Mouse (Mus musculus) hindbrain, embryonic 11.5 days (tissue): ENCODE data around the gene Etv5. TPM values are rescaled to one million over a fixed set of nuclear protein-coding genes. Genes with fewer than 3 reads are reported as not detected.
A peak's percentile ranks its signal among the peaks of the same experiment; 100 is the strongest.

Experiments used
- ATAC-seq: fragments of 200-750 bp; cut with Nextera tagmentation; 2 replicates; pipeline ENCODE4 v1.8.0; 2017; ENCODE audit warnings: mild to moderate bottlenecking, moderate TSS enrichment, moderate library complexity; ENCODE audit not compliant: low FRiP score
- DNase-seq: peaks from one replicate; pipeline ENCODE4 v3.0.0-alpha.2; 2015; ENCODE audit warnings: low spot score
- H3K27ac ChIP-seq: fragments of 300-500 bp; sonication (generic); 2 replicates; pipeline ENCODE4 v1.5.1; 2014; ENCODE audit warnings: mild to moderate bottlenecking, low read depth, low read length
- H3K27me3 ChIP-seq: fragments of 300-500 bp; sonication (generic); 2 replicates; pipeline ENCODE4 v1.6.1; 2014; ENCODE audit warnings: mild to moderate bottlenecking, low read length, moderate library complexity, mixed read lengths; ENCODE audit not compliant: control insufficient read depth, insufficient read depth
- H3K36me3 ChIP-seq: fragments of 300-500 bp; sonication (generic); 2 replicates; pipeline ENCODE4 v1.6.1; 2014; ENCODE audit warnings: mild to moderate bottlenecking, low read length, moderate library complexity, mixed read lengths; ENCODE audit not compliant: control insufficient read depth, insufficient read depth
- H3K4me1 ChIP-seq: fragments of 300-500 bp; sonication (generic); replicated peaks from 2 replicates; pipeline ENCODE4 v1.6.1; 2014; ENCODE audit warnings: low read length, mixed read lengths; ENCODE audit not compliant: control insufficient read depth, insufficient read depth
- H3K4me2 ChIP-seq: fragments of 300-500 bp; sonication (generic); replicated peaks from 2 replicates; pipeline ENCODE4 v1.6.1; 2014; ENCODE audit warnings: mild to moderate bottlenecking, low read depth, low read length
- H3K4me3 ChIP-seq: fragments of 300-500 bp; sonication (generic); 2 replicates; pipeline ENCODE4 v1.5.1; 2014; ENCODE audit warnings: low read depth, low read length
- H3K9ac ChIP-seq: fragments of 300-500 bp; sonication (generic); 2 replicates; pipeline ENCODE4 v1.6.1; 2014; ENCODE audit warnings: low read depth, low read length
- H3K9me3 ChIP-seq: fragments of 300-500 bp; sonication (generic); 2 replicates; pipeline ENCODE4 v1.6.1; 2016; ENCODE audit warnings: low read length; ENCODE audit not compliant: control insufficient read depth
- whole genome bisulfite sequencing: fragments of 180-500 bp; shearing (Covaris S2); extraction: QIAGEN DNeasy Blood & Tissue Kit; methylation state at CpG from one replicate; pipeline ENCODE4 v1.1.7; 2014; 5-methylcytosine and 5-hydroxymethylcytosine counted together
- polyA plus RNA-seq: library from polyadenylated mRNA; unstranded; fragments of >200 nt; fragmentation: Nextera tagmentation; extraction: Ambion mirVana; gene quantifications from 2 replicates; pipeline ENCODE4 v1.2.1, GENCODE M21; 2014

The Etv5 gene
- polyA plus RNA-seq, 1 experiment from 2014 or later: 12.8 TPM

DNA sequence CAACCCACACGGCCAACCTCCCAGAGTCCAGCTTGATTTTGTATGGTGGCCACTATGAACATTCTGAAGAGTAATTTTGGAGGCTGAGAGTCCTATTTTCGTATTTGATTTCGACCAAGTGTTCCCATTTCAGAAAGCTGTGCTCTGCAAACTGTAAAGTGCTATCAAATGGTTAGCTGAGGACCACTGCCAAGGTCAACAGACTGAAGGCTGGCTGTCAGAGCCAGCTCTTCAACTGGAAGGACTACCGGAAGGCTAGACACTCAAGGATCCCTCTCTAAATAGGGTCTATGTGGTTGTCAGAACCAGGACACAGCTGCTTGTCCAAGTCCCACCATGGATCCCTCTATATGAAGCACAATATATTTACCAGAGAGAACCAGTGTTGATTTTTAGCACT, 60.2 kb downstream of the Etv5 start:
- H3K36me3 ChIP-seq: no peaks in the 10 kb centered on the region
- no peaks in the 10 kb centered on the region for H3K4me1 ChIP-seq
- 92% methylated on average over 4 of the region's 4 CpGs for WGBS
- no peak overlapping the region for H3K4me2 ChIP-seq
- H3K27me3 ChIP-seq: no peaks in the 10 kb centered on the region
- no peak overlapping the region for H3K27ac ChIP-seq
- no peak overlapping the region for H3K9ac ChIP-seq
- no peak overlapping the region for H3K4me3 ChIP-seq
- H3K9me3 ChIP-seq: no peaks in the 10 kb centered on the region
- ATAC-seq: no peak
- DNase-seq: no peak

DNA sequence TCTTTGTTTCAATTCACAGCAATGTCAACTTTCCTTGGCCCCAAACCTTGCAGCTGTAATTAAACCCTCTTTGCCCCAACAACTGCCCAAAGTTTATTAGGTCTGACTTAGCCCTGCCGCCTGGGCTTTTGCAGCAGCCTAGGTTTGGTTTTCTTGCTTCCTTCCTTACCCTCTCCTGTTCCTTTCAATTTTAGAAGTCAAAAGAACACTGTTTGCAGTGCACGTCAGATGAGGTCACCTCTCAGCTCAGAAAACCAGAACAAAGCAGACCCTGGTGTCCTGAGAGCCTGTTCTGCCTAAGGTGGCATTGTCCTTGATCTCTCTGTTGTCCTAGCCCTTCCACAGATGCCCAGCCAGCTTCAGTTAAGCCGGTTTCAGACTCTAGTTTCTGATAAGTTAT, 61.8 kb downstream of the Etv5 start:
- Histone ChIP-seq H3K27ac (no peak overlapping the region), H3K9me3 (no peaks in the 10 kb centered on the region)
- 69% methylated on average over 3 of the region's 3 CpGs for WGBS

DNA sequence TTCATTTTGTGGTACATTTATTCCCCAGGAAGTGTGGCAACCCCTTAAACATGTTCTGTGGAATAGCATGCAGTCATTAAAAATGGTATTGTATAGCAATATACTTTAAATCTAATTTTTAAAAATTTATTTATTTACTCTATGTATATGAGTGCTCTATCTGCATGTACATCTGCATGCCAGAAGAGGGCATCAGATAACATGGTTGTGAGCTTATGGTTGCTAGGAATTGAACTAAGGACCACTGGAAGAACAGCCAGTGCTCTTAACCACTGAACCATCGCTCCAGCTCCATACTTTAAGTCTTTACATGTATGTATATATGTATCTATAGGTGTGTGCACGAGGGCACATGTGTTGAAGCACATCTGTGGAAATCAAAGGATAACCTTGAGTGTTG, 64.6 kb downstream of the Etv5 start:
- H3K4me3 ChIP-seq: no peak overlapping the region
- H3K9ac ChIP-seq: no peak overlapping the region
- H3K4me1 ChIP-seq: no peaks in the 10 kb centered on the region
- DNase-seq (no peak), ATAC-seq (no peak)
- H3K27me3 ChIP-seq: no peaks in the 10 kb centered on the region
- H3K4me2 ChIP-seq: no peak overlapping the region
- H3K36me3 ChIP-seq: no peaks in the 10 kb centered on the region
- H3K9me3 ChIP-seq: no peaks in the 10 kb centered on the region
- 82% methylated on average over 2 of the region's 2 CpGs for WGBS
- no peak overlapping the region for H3K27ac ChIP-seq

More for the DNA sequence above, 61.8 kb downstream of the Etv5 start:
- ATAC-seq: no peak
- H3K4me3 ChIP-seq: no peak overlapping the region
- DNase-seq: no peak
- no peaks in the 10 kb centered on the region for H3K27me3 ChIP-seq
- no peaks in the 10 kb centered on the region for H3K36me3 ChIP-seq
- H3K9ac ChIP-seq: no peak overlapping the region
- no peak overlapping the region for H3K4me2 ChIP-seq
- no peaks in the 10 kb centered on the region for H3K4me1 ChIP-seq

DNA sequence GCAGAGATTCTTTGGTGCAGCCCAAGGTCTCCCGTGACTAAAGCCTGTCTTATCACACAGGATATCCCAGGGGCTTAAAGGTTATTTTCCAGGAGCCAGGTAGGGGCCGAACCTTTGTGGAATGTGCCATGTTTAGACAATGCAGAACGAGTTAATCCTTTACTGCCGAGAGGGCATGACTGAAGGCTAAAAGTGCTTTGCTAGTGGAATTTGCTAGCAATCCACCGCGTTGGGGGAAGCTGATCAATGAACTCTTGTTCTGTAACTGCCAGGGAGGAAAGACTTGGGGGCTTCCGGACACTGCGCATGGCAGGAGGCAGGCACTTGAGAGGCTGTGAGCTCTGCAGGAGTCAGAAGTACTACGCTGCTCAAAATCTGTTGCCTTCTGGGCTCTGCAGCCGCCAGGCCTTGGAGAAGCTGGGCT, 66.8 kb downstream of the Etv5 start:
- no peaks in the 10 kb centered on the region for H3K9me3 ChIP-seq
- H3K4me3 ChIP-seq: no peak overlapping the region
- no peaks in the 10 kb centered on the region for H3K4me1 ChIP-seq
- H3K4me2 ChIP-seq: no peak overlapping the region
- DNase-seq: peak; percentile 17
- H3K36me3 ChIP-seq: no peaks in the 10 kb centered on the region
- WGBS: 33% methylated on average over 10 of the region's 10 CpGs
- ATAC-seq: no peak
- no peak overlapping the region for H3K27ac ChIP-seq
- no peaks in the 10 kb centered on the region for H3K27me3 ChIP-seq
- H3K9ac ChIP-seq: no peak overlapping the region

DNA sequence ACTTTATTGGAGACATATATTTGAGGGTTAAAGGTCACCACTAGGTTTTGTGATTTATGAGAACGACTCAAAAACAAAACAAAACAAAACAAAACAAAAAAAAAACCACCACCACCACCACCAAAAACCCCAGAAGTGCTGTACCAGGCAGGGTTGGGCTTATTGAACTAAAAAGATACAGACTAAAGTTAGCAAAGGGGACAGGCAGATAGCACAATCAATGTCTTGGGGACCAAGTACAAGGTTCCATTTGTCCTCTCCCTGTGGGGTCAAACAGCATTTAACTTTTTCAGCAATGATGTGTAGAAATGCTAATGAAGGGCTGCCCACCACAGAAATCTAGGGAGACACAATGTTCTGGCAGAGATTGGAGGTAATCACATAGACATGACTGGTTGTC, 67.3 kb downstream of the Etv5 start:
- H3K4me2 ChIP-seq: no peak overlapping the region
- ATAC-seq (no peak), DNase-seq (no peak)
- no peaks in the 10 kb centered on the region for H3K9me3 ChIP-seq
- H3K9ac ChIP-seq: no peak overlapping the region
- 56% methylated on average over 1 of the region's 1 CpGs for WGBS
- H3K36me3 ChIP-seq: no peaks in the 10 kb centered on the region
- no peak overlapping the region for H3K27ac ChIP-seq
- no peaks in the 10 kb centered on the region for H3K27me3 ChIP-seq
- no peaks in the 10 kb centered on the region for H3K4me1 ChIP-seq
- H3K4me3 ChIP-seq: no peak overlapping the region

DNA sequence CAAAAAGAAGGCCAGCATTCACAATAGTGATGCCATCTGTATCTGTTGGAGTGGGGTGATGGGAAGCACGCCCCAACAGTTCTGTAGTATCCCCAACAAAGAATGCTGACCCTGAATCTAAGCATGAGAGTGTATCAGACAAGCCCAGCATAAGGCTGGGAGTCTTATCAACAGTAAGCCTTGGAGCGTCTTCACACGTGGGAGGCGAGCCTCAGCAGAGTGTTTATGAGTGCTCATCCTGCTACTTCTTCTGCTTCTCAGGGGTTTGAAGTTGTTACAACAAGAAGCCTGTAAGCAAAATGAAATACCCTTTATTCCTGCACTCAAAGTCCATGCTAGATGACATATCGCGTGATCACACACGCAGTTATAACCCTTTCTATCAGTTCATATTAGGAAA, 72.4 kb downstream of the Etv5 start:
- ATAC-seq (no peak), DNase-seq (no peak)
- no peak overlapping the region for H3K27ac ChIP-seq
- H3K36me3 ChIP-seq: no peaks in the 10 kb centered on the region
- H3K9ac ChIP-seq: no peak overlapping the region
- no peaks in the 10 kb centered on the region for H3K4me1 ChIP-seq
- 89% methylated on average over 7 of the region's 7 CpGs for WGBS
- H3K27me3 ChIP-seq: no peaks in the 10 kb centered on the region
- no peak overlapping the region for H3K4me3 ChIP-seq
- no peaks in the 10 kb centered on the region for H3K9me3 ChIP-seq
- H3K4me2 ChIP-seq: no peak overlapping the region

DNA sequence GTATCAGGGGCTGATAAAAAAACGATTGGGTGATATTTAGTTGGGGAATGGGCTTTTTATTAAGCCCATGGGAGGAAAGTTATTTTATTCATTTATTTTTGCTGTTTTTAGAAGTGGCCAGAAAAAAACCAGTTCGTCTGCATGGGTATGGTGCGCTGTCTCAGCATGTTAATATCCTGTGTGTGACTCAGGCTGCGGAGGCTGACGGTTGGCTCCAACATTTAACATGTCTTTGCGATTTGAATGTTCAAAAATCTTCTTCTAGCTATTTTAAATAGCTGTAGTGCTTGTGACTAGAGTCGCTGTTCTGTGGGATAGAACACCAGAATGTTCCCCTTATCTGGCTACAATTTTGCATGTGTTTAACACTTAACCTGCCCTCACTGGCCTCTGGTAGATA, 73.5 kb downstream of the Etv5 start:
- Histone ChIP-seq H3K4me3 (no peak overlapping the region), H3K27ac (no peak overlapping the region), H3K27me3 (no peaks in the 10 kb centered on the region), H3K4me2 (no peak overlapping the region), H3K9ac (no peak overlapping the region), H3K36me3 (no peaks in the 10 kb centered on the region), H3K9me3 (no peaks in the 10 kb centered on the region), H3K4me1 (no peaks in the 10 kb centered on the region)
- WGBS: 87% methylated on average over 7 of the region's 7 CpGs
- DNase-seq: no peak
- ATAC-seq: no peak

DNA sequence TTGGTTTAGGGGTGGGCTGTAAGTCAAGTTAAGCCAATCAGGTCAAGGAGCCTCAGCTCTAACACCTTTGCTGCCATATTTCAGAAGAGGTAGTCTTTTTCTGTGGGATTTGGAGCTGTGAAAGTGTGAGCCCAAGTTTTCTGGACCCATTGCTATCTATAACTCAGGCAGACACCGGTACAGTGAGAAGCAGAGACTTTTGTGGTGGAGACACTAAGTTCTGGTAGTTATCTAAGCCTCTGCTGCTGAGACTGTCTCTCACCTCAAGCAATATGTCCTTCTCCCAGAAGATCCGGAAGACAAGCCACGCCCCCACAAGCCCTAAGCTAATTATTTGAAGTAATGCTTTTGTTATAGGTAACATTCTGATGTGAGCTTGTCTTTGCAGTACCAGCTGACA, 73.9 kb downstream of the Etv5 start:
- WGBS: 74% methylated on average over 3 of the region's 3 CpGs
- Histone ChIP-seq H3K27ac (no peak overlapping the region), H3K9ac (no peak overlapping the region), H3K36me3 (no peaks in the 10 kb centered on the region), H3K9me3 (no peaks in the 10 kb centered on the region), H3K27me3 (no peaks in the 10 kb centered on the region), H3K4me3 (no peak overlapping the region), H3K4me2 (no peak overlapping the region), H3K4me1 (no peaks in the 10 kb centered on the region)
- ATAC-seq: no peak
- DNase-seq: no peak

DNA sequence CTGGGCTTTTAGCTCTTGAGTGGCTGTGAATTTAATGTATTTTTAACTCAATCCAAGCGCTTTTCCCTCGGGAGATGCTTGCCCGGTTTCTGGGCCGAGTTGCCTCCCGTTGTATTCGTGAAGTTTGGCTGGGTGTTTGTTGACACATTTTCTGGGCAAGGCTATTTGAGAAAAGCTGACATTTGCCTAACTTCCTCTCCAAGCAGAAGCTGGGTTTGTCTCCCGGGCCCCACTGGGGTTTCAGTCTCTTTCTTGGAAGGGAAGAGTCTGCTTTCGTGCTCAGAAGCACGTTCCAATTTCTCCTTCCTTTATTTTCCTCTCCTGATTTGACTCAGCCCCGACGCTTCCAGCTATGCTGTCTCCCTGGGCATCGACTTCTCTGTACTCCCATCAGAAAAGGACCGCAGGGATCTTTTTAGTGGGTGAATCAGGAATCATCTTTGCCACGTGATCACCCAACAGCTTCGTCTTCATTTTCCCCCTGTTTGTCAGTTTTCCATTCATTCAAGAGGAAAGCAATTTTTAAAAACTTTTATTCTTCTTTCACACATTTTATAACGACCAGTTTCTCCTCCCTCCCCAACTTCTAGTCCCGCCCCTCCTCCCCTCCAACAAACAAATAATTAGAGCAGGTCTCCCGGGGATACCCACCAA, 80.7 kb downstream of the Etv5 start:
- WGBS: 28% methylated on average over 18 of the region's 18 CpGs
- no peaks in the 10 kb centered on the region for H3K27me3 ChIP-seq
- no peak overlapping the region for H3K27ac ChIP-seq
- H3K9me3 ChIP-seq: no peaks in the 10 kb centered on the region
- H3K4me2 ChIP-seq: 0 out of 2 replicates have a peak overlapping the region, but pooled peaks have one; percentile 14
- H3K4me3 ChIP-seq: no peak overlapping the region
- H3K9ac ChIP-seq: no peak overlapping the region
- H3K36me3 ChIP-seq: no peaks in the 10 kb centered on the region
- no peak for ATAC-seq
- no peaks in the 10 kb centered on the region for H3K4me1 ChIP-seq
- DNase-seq: peak; percentile 15
